Mouse (Mus musculus) embryonic facial prominence, embryonic 13.5 days (tissue): ENCODE measurements around the gene Tgfb2. TPM values are rescaled to one million over a fixed set of nuclear protein-coding genes. Genes with fewer than 3 reads are reported as not detected.

Source experiments
- ATAC-seq: fragments of 200-750 bp; cut with Nextera tagmentation; 2 replicates; pipeline ENCODE4 v1.8.0; 2017; ENCODE audit warnings: low read depth; ENCODE audit not compliant: insufficient number of reproducible peaks, insufficient read depth, low FRiP score, low TSS enrichment
- H3K27ac ChIP-seq: fragments of 300-500 bp; sonication (generic); 2 replicates; pipeline ENCODE4 v1.5.1; 2015; ENCODE audit warnings: moderate library complexity, mild to moderate bottlenecking, inconsistent platforms
- H3K27me3 ChIP-seq: fragments of 300-500 bp; sonication (generic); 2 replicates; pipeline ENCODE4 v1.6.1; 2015; ENCODE audit warnings: mild to moderate bottlenecking, inconsistent platforms
- H3K36me3 ChIP-seq: fragments of 300-500 bp; sonication (generic); 2 replicates; pipeline ENCODE4 v1.6.1; 2015; ENCODE audit warnings: mild to moderate bottlenecking, inconsistent platforms
- H3K4me1 ChIP-seq: fragments of 300-500 bp; sonication (generic); 2 replicates; pipeline ENCODE4 v1.6.1; 2015; ENCODE audit warnings: inconsistent platforms
- H3K4me2 ChIP-seq: fragments of 300-500 bp; sonication (generic); 2 replicates; pipeline ENCODE4 v1.6.1; 2015; ENCODE audit warnings: moderate library complexity, mild to moderate bottlenecking, inconsistent platforms
- H3K4me3 ChIP-seq: fragments of 300-500 bp; sonication (generic); 2 replicates; pipeline ENCODE4 v1.5.1; 2015; ENCODE audit warnings: mild to moderate bottlenecking, inconsistent platforms
- H3K9ac ChIP-seq: fragments of 300-500 bp; sonication (generic); 2 replicates; pipeline ENCODE4 v1.6.1; 2015; ENCODE audit warnings: mild to moderate bottlenecking, inconsistent platforms
- H3K9me3 ChIP-seq: fragments of 300-500 bp; sonication (generic); 2 replicates; pipeline ENCODE4 v1.6.1; 2016; ENCODE audit warnings: inconsistent platforms
- WGBS: fragments of 180-500 bp; shearing (Covaris S2); methylation state at CpG from one replicate; pipeline ENCODE4 v1.1.7; 2015; ENCODE audit warnings: mixed read lengths; 5-methylcytosine and 5-hydroxymethylcytosine counted together
- polyA plus RNA-seq: library from polyadenylated mRNA; unstranded; fragments of >200 nt; fragmentation: Nextera tagmentation; extraction: Ambion mirVana; gene quantifications from 2 replicates; pipeline ENCODE4 v1.2.1, GENCODE M21; 2015

The Tgfb2 gene
- polyA plus RNA-seq, 1 experiment from 2014 or later = 75.2 TPM

- Histone ChIP-seq H3K4me3 (no peak overlapping the region), H3K9me3 (0 out of 2 replicates have a peak, but pooled peaks cover 8% of the 10 kb centered on the region), H3K9ac (no peak overlapping the region), H3K4me2 (no peak overlapping the region), H3K27ac (no peak overlapping the region), H3K4me1 (peaks cover 19% of the 10 kb centered on the region; the same call in 1 of the 2 replicates), H3K27me3 (no peaks in the 10 kb centered on the region), H3K36me3 (peaks cover 22% of the 10 kb centered on the region)
- WGBS = 76% methylated on average over 8 of the region's 8 CpGs
- ATAC-seq = no peak
Observed at GRCm38 (mm10) chr1:186652208-186652607, 53.6 kb downstream of the Tgfb2 start.

GRCm38 (mm10) chr1:186650011-186650410, 55.8 kb downstream of the Tgfb2 start:
- Histone ChIP-seq H3K27ac (no peak overlapping the region), H3K9me3 (0 out of 2 replicates have a peak, but pooled peaks cover 8% of the 10 kb centered on the region), H3K4me2 (no peak overlapping the region), H3K36me3 (peaks cover 29% of the 10 kb centered on the region), H3K4me1 (peaks cover 9% of the 10 kb centered on the region; the same call in 1 of the 2 replicates), H3K4me3 (no peak overlapping the region), H3K9ac (no peak overlapping the region), H3K27me3 (no peaks in the 10 kb centered on the region)
- 48% methylated on average over 4 of the region's 4 CpGs for WGBS
- no peak for ATAC-seq

- 0 out of 2 replicates have a peak, but pooled peaks cover 4% of the 10 kb centered on the region for H3K36me3 ChIP-seq
- H3K4me1 ChIP-seq = peaks cover 15% of the 10 kb centered on the region
- H3K4me2 ChIP-seq = no peak overlapping the region
- H3K27ac ChIP-seq = no peak overlapping the region
- 68% methylated on average over 12 of the region's 12 CpGs for WGBS
- no peak overlapping the region for H3K9ac ChIP-seq
- H3K27me3 ChIP-seq = no peaks in the 10 kb centered on the region
- no peaks in the 10 kb centered on the region for H3K9me3 ChIP-seq
- no peak for ATAC-seq
- H3K4me3 ChIP-seq = no peak overlapping the region
Observed at GRCm38 (mm10) chr1:186637304-186638213, 68.2 kb downstream of the Tgfb2 start.

- WGBS = 65% methylated on average over 7 of the region's 7 CpGs
- H3K27me3 ChIP-seq = no peaks in the 10 kb centered on the region
- peaks cover 27% of the 10 kb centered on the region for H3K4me1 ChIP-seq
- no peak overlapping the region for H3K9ac ChIP-seq
- no peak for ATAC-seq
- H3K4me3 ChIP-seq = no peak overlapping the region
- H3K27ac ChIP-seq = no peak overlapping the region
- H3K36me3 ChIP-seq = peaks cover 14% of the 10 kb centered on the region
- no peaks in the 10 kb centered on the region for H3K9me3 ChIP-seq
- H3K4me2 ChIP-seq = no peak overlapping the region
Observed at GRCm38 (mm10) chr1:186635045-186635444, 70.7 kb downstream of the Tgfb2 start.

GRCm38 (mm10) chr1:186631457-186631856, 74.3 kb downstream of the Tgfb2 start:
- Histone ChIP-seq H3K27me3 (no peaks in the 10 kb centered on the region), H3K9me3 (no peaks in the 10 kb centered on the region), H3K9ac (no peak overlapping the region), H3K4me1 (peaks cover 20% of the 10 kb centered on the region), H3K4me2 (no peak overlapping the region), H3K36me3 (peaks cover 44% of the 10 kb centered on the region), H3K4me3 (no peak overlapping the region), H3K27ac (peak overlapping the region; percentile 39; the same call in 1 of the 2 replicates)
- WGBS = 69% methylated on average over 6 of the region's 6 CpGs
- ATAC-seq = no peak

- no peaks in the 10 kb centered on the region for H3K9me3 ChIP-seq
- peaks cover 44% of the 10 kb centered on the region for H3K36me3 ChIP-seq
- no peak overlapping the region for H3K4me2 ChIP-seq
- no peak overlapping the region for H3K4me3 ChIP-seq
- no peak overlapping the region for H3K9ac ChIP-seq
- H3K4me1 ChIP-seq = peaks cover 20% of the 10 kb centered on the region
- H3K27ac ChIP-seq = peak overlapping the region; percentile 39; the same call in 1 of the 2 replicates
- H3K27me3 ChIP-seq = no peaks in the 10 kb centered on the region
- ATAC-seq = no peak
- WGBS = 62% methylated on average over 5 of the region's 5 CpGs
Observed at GRCm38 (mm10) chr1:186630971-186631370, 74.8 kb downstream of the Tgfb2 start.

- no peaks in the 10 kb centered on the region for H3K9me3 ChIP-seq
- H3K9ac ChIP-seq = no peak overlapping the region
- H3K36me3 ChIP-seq = peaks cover 54% of the 10 kb centered on the region
- no peaks in the 10 kb centered on the region for H3K27me3 ChIP-seq
- H3K27ac ChIP-seq = no peak overlapping the region
- H3K4me1 ChIP-seq = peaks cover 18% of the 10 kb centered on the region
- no peak overlapping the region for H3K4me3 ChIP-seq
- no peak overlapping the region for H3K4me2 ChIP-seq
- no peak for ATAC-seq
- WGBS = 88% methylated on average over 7 of the region's 7 CpGs
Observed at GRCm38 (mm10) chr1:186627451-186627995, 78.3 kb downstream of the Tgfb2 start.

GRCm38 (mm10) chr1:186624474-186624873, 81.3 kb downstream of the Tgfb2 start:
- H3K4me3 ChIP-seq = no peak overlapping the region
- H3K4me1 ChIP-seq = 0 out of 2 replicates have a peak, but pooled peaks cover 6% of the 10 kb centered on the region
- ATAC-seq = no peak
- 57% methylated on average over 5 of the region's 5 CpGs for WGBS
- H3K27me3 ChIP-seq = no peaks in the 10 kb centered on the region
- H3K36me3 ChIP-seq = peaks cover 35% of the 10 kb centered on the region
- H3K9me3 ChIP-seq = no peaks in the 10 kb centered on the region
- no peak overlapping the region for H3K9ac ChIP-seq
- H3K4me2 ChIP-seq = no peak overlapping the region
- H3K27ac ChIP-seq = no peak overlapping the region

- H3K27me3 ChIP-seq = no peaks in the 10 kb centered on the region
- no peak overlapping the region for H3K27ac ChIP-seq
- WGBS = 97% methylated on average over 3 of the region's 3 CpGs
- no peak for ATAC-seq
- no peaks in the 10 kb centered on the region for H3K9me3 ChIP-seq
- H3K4me1 ChIP-seq = 0 out of 2 replicates have a peak, but pooled peaks cover 6% of the 10 kb centered on the region
- H3K36me3 ChIP-seq = peaks cover 12% of the 10 kb centered on the region
- H3K4me2 ChIP-seq = no peak overlapping the region
- H3K4me3 ChIP-seq = no peak overlapping the region
- no peak overlapping the region for H3K9ac ChIP-seq
Observed at GRCm38 (mm10) chr1:186621812-186622211, 84.0 kb downstream of the Tgfb2 start.

GRCm38 (mm10) chr1:186618285-186618684, 87.5 kb downstream of the Tgfb2 start:
- Histone ChIP-seq H3K27ac (no peak overlapping the region), H3K27me3 (no peaks in the 10 kb centered on the region), H3K9ac (no peak overlapping the region), H3K36me3 (no peaks in the 10 kb centered on the region), H3K4me2 (no peak overlapping the region), H3K9me3 (no peaks in the 10 kb centered on the region), H3K4me1 (0 out of 2 replicates have a peak, but pooled peaks cover 6% of the 10 kb centered on the region), H3K4me3 (no peak overlapping the region)
- WGBS = 65% methylated on average over 6 of the region's 6 CpGs
- no peak for ATAC-seq

GRCm38 (mm10) chr1:186611371-186611770, 94.4 kb downstream of the Tgfb2 start:
- Histone ChIP-seq H3K9ac (no peak overlapping the region), H3K4me3 (no peak overlapping the region), H3K4me2 (no peak overlapping the region), H3K9me3 (no peaks in the 10 kb centered on the region), H3K36me3 (no peaks in the 10 kb centered on the region), H3K27ac (no peak overlapping the region; the same call in 1 of the 2 replicates), H3K4me1 (peaks cover 21% of the 10 kb centered on the region), H3K27me3 (no peaks in the 10 kb centered on the region)
- ATAC-seq = no peak
- WGBS = 48% methylated on average over 2 of the region's 2 CpGs
